Mouse (Mus musculus): ENCODE data around the gene Eefsec.

The Eefsec gene

GRCm38 (mm10) chr6:88343485-88344450, 102.6 kb downstream of the Eefsec start:
- no peak for DNase-seq (ENCODE audit: low spot score in 2 of 2)

GRCm38 (mm10) chr6:88342965-88343364, 103.4 kb downstream of the Eefsec start:
- DNase-seq (ENCODE audit: low spot score in 2 of 2): no peak

- DNase-seq (ENCODE audit: low spot score in 2 of 2): no peak
Observed at GRCm38 (mm10) chr6:88341182-88341581, 105.2 kb downstream of the Eefsec start.

- DNase-seq (ENCODE audit: low spot score in 2 of 2): no peak
Observed at GRCm38 (mm10) chr6:88340761-88341160, 105.6 kb downstream of the Eefsec start.

GRCm38 (mm10) chr6:88329336-88329735, 117.0 kb downstream of the Eefsec start:
- DNase-seq (ENCODE audit: low spot score in 2 of 2): no peak

- no peak for DNase-seq (ENCODE audit: low spot score in 2 of 2)
Observed at GRCm38 (mm10) chr6:88321879-88322278, 124.5 kb downstream of the Eefsec start.

GRCm38 (mm10) chr6:88321253-88321652, 125.1 kb downstream of the Eefsec start:
- no peak for DNase-seq (ENCODE audit: low spot score in 2 of 2)

GRCm38 (mm10) chr6:88319735-88320134, 126.6 kb downstream of the Eefsec start:
- no peak for DNase-seq (ENCODE audit: low spot score in 2 of 2)

GRCm38 (mm10) chr6:88315295-88315694, 131.0 kb downstream of the Eefsec start:
- DNase-seq (ENCODE audit: low spot score in 2 of 2): no peak

- no peak for DNase-seq (ENCODE audit: low spot score in 2 of 2)
Observed at GRCm38 (mm10) chr6:88313937-88314336, 132.4 kb downstream of the Eefsec start.

GRCm38 (mm10) chr6:88311593-88311992, 134.7 kb downstream of the Eefsec start:
- no peak for DNase-seq (ENCODE audit: low spot score in 2 of 2)

- DNase-seq (ENCODE audit: low spot score in 2 of 2): no peak
Observed at GRCm38 (mm10) chr6:88306100-88306746, 140.1 kb downstream of the Eefsec start.

- no peak for DNase-seq (ENCODE audit: low spot score in 2 of 2)
Observed at GRCm38 (mm10) chr6:88301234-88301633, 145.1 kb downstream of the Eefsec start.

- DNase-seq (ENCODE audit: low spot score in 2 of 2): no peak
Observed at GRCm38 (mm10) chr6:88299491-88299890, 146.8 kb downstream of the Eefsec start.

GRCm38 (mm10) chr6:88292274-88292909, 153.9 kb downstream of the Eefsec start:
- DNase-seq (ENCODE audit: low spot score in 2 of 2): no peak

- no peak for DNase-seq (ENCODE audit: low spot score in 2 of 2)
Observed at GRCm38 (mm10) chr6:88290129-88290766, 156.1 kb downstream of the Eefsec start.

GRCm38 (mm10) chr6:88278141-88278540, 168.2 kb downstream of the Eefsec start:
- DNase-seq (ENCODE audit: low spot score in 2 of 2): no peak

GRCm38 (mm10) chr6:88277242-88277641, 169.1 kb downstream of the Eefsec start:
- DNase-seq (ENCODE audit: low spot score in 2 of 2): no peak

GRCm38 (mm10) chr6:88276221-88276620, 170.1 kb downstream of the Eefsec start:
- DNase-seq (ENCODE audit: low spot score in 2 of 2): no peak

- DNase-seq (ENCODE audit: low spot score in 2 of 2): no peak
Observed at GRCm38 (mm10) chr6:88274623-88275022, 171.7 kb downstream of the Eefsec start.

GRCm38 (mm10) chr6:88267970-88268369, 178.4 kb downstream of the Eefsec start:
- no peak for DNase-seq (ENCODE audit: low spot score in 2 of 2)

- no peak for DNase-seq (ENCODE audit: low spot score in 2 of 2)
Observed at GRCm38 (mm10) chr6:88267068-88267467, 179.3 kb downstream of the Eefsec start.
